Mouse (Mus musculus): ENCODE measurements around the gene Nlk.

- TF ChIP-seq CTCF (IDR thresholded peaks at IDR 0.05; ENCODE audit: low read depth) (no peak), EP300 (IDR thresholded peaks at IDR 0.05; ENCODE audit: low read depth) (no peak)
Measured at GRCm38 (mm10) chr11:78643746-78644145, 53.4 kb downstream of the Nlk start.

All from liver, embryonic 14.5 days (tissue).